Mouse (Mus musculus) heart, postnatal 0 days (tissue): Measurements from ENCODE around the gene Ric3. TPM values are rescaled to one million over a fixed set of nuclear protein-coding genes. Genes with fewer than 3 reads are reported as not detected.
"Not testable (repeated sequence)": the region's sequence is repeated elsewhere in the genome, so short reads cannot be mapped to it uniquely, and the experiment has no call there.

Experiments
- ATAC-seq: fragments of 200-750 bp; cut with Nextera tagmentation; 2 replicates; pipeline ENCODE4 v1.8.0; 2017; ENCODE audit warnings: low read depth, moderate number of reproducible peaks, moderate library complexity; ENCODE audit not compliant: insufficient read depth
- DNase-seq: peaks from one replicate; pipeline ENCODE4 v3.0.0-alpha.2; 2016; ENCODE audit warnings: low spot score
- H3K27ac ChIP-seq: fragments of 300-500 bp; sonication (generic); 2 replicates; pipeline ENCODE4 v1.5.1; 2014; ENCODE audit warnings: low read depth, mild to moderate bottlenecking
- H3K27me3 ChIP-seq: fragments of 300-500 bp; sonication (generic); 2 replicates; pipeline ENCODE4 v1.6.1; 2014; ENCODE audit warnings: low read length, mixed read lengths; ENCODE audit not compliant: control insufficient read depth, insufficient read depth
- H3K36me3 ChIP-seq: fragments of 300-500 bp; sonication (generic); replicated peaks from 2 replicates; pipeline ENCODE4 v1.6.1; 2014; ENCODE audit warnings: low read length, mixed read lengths; ENCODE audit not compliant: control insufficient read depth, insufficient read depth
- H3K4me1 ChIP-seq: fragments of 300-500 bp; sonication (generic); 2 replicates; pipeline ENCODE4 v1.6.1; 2014; ENCODE audit warnings: antibody characterized with exemption; ENCODE audit not compliant: control insufficient read depth, insufficient read depth
- H3K4me2 ChIP-seq: fragments of 300-500 bp; sonication (generic); 2 replicates; pipeline ENCODE4 v1.6.1; 2014; ENCODE audit warnings: low read depth, mild to moderate bottlenecking, low read length, moderate library complexity
- H3K4me3 ChIP-seq: fragments of 300-500 bp; sonication (generic); 2 replicates; pipeline ENCODE4 v1.5.1; 2014; ENCODE audit warnings: low read depth, low read length
- H3K9ac ChIP-seq: fragments of 300-500 bp; sonication (generic); replicated peaks from 2 replicates; pipeline ENCODE4 v1.6.1; 2014; ENCODE audit warnings: low read depth, low read length, mixed read lengths
- H3K9me3 ChIP-seq: fragments of 300-500 bp; sonication (generic); replicated peaks from 2 replicates; pipeline ENCODE4 v1.6.1; 2016; ENCODE audit warnings: low read length; ENCODE audit not compliant: control insufficient read depth
- CTCF ChIP-seq: IDR thresholded peaks from 2 replicates; pipeline ENCODE4 v1.5.1; 2016; ENCODE audit warnings: antibody characterized with exemption, control low read depth, low read depth
- EP300 ChIP-seq: IDR thresholded peaks from 2 replicates; pipeline ENCODE4 v1.6.1; 2016; ENCODE audit warnings: antibody characterized with exemption, low read depth
- WGBS: fragments of 180-500 bp; shearing (Covaris S2); extraction: QIAGEN DNeasy Blood & Tissue Kit; methylation state at CpG from one replicate; pipeline ENCODE4 v1.1.7; 2014; 5-methylcytosine and 5-hydroxymethylcytosine counted together
- polyA plus RNA-seq: library from polyadenylated mRNA; unstranded; fragments of >200 nt; fragmentation: Nextera tagmentation; extraction: Ambion mirVana; gene quantifications from 2 replicates; pipeline ENCODE4 v1.2.1, GENCODE M21; 2015
- total RNA-seq: library from RNA; depleted of rRNA; stranded (reverse); fragments of >200 nt; gene quantifications from 2 replicates; pipeline ENCODE4 v1.2.3, GENCODE M21; 2014; ENCODE audit warnings: low replicate concordance; rRNA removed

Ric3 gene
- total RNA-seq (0.42 and 0.54 TPM in 2 replicates), polyA plus RNA-seq (0.38 and 0.58 TPM in 2 replicates)

DNA sequence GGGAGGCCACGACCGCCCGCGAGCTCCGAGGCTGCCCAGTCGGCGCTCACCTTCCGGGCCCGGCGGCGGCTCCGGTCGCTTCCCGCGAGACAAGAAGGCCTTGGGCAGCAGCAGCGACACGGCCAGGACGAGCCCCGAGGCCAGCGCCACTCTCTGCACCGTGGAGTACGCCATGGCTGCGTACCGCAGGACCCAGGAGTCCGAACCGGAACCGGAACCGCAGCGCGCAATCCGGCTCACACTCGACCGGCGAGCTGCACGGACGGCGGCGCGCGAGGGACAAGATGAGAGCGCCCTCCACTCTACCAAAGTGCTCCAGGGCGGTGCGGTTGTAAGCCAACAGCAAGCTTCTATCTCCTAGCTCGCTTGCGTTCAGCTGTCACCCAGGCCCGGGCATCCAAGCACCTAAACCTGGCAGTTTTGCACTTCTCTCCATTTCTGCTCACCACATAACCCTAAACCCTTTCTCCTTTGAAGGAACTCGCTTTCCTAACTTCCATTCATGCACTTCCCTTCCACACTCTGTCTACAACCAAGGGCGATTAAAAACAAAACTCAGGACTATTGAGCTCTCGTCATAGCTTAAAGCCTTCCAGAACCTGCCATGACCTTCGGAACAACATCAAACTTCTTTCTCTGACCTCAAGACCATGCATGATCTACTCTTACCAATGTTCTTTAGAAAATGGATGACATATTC lies at the start of gene Ric3:
TSS of gene Ric3 (minus strand) at position 219 of the 700 bp plus-strand sequence.
- WGBS: 4% methylated on average over 50 of the region's 50 CpGs
- H3K9ac ChIP-seq: no peak within 1 kb of the TSS
- H3K9me3 ChIP-seq: no peaks in the 10 kb centered on the region
- H3K4me3 ChIP-seq: peak within 1 kb of the TSS; percentile 23
- ATAC-seq (no peak), DNase-seq (no peak)
- no peak within 1 kb of the TSS for H3K27ac ChIP-seq
- H3K4me1 ChIP-seq: no peaks in the 10 kb centered on the region
- no peak for TF ChIP-seq EP300
- no peak for TF ChIP-seq CTCF
- H3K4me2 ChIP-seq: peak within 1 kb of the TSS; percentile 45
- H3K27me3 ChIP-seq: peaks cover 10% of the 10 kb centered on the region
- no peaks in the 10 kb centered on the region for H3K36me3 ChIP-seq

DNA sequence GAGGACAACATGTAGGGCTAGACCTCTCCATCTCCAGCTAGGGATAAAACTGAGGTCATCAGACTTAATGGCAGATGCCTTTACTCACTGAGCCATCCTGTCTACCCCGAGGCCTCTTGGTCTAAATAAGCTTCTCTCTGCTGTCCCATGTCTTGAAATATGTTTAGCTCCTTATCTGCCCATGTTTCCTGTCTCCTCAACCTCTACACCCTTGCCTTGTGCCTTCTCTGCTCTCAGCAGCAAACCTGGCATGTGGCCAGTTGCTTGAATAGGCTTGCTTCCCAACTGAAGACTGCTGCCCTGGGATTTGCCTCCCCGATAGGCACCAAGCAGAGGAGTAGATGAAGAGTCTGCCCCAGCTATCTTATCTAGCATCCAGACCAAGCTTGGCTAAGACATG lies 48.4 kb upstream of the Ric3 start:
- H3K4me3 ChIP-seq: no peak overlapping the region
- no peak for ATAC-seq
- no peak for DNase-seq
- no peaks in the 10 kb centered on the region for H3K9me3 ChIP-seq
- no peaks in the 10 kb centered on the region for H3K36me3 ChIP-seq
- no peak overlapping the region for H3K4me2 ChIP-seq
- H3K27ac ChIP-seq: no peak overlapping the region
- no peaks in the 10 kb centered on the region for H3K27me3 ChIP-seq
- WGBS: 45% methylated on average over 2 of the region's 2 CpGs
- TF ChIP-seq EP300 (no peak), CTCF (no peak)
- no peak overlapping the region for H3K9ac ChIP-seq
- H3K4me1 ChIP-seq: no peaks in the 10 kb centered on the region

DNA sequence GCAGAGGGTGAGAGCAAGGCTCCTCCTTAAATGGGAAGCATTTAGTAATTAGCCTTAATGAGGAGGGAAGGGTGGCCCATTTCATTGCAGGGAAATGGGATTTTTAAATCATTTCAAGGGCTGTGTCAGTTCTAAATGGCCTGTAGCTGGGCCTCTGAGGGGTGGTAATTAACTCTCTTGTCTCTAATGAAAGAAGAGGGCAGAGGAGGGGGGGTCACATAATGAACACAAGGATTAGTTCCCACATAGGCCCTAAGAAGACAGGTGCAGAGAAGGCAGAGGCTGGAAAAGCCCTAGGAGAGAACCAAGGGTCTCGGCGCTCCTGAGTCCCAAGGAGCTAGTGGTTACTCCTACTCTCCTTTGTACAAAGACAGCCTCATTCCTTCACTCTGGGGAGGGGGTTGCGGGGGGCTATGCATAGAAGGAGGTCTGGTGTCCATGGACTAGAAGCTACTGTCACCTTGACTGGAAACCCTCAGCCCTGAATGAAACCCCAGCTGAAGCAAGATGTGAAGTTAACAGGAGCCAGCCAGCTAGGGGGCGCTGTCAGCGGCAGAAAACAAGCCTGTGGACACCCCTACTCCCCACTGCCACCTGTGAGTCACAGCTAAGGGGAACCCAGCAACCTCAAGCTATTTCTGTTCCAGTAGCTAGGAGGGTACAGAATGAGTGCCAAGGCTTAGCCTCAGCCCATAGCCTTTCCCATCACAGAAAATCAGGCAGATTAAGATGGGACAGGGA lies 47.0 kb upstream of the Ric3 start:
- Histone ChIP-seq H3K9me3 (no peaks in the 10 kb centered on the region), H3K4me3 (no peak overlapping the region), H3K4me2 (no peak overlapping the region), H3K27me3 (no peaks in the 10 kb centered on the region), H3K9ac (no peak overlapping the region), H3K27ac (no peak overlapping the region), H3K4me1 (no peaks in the 10 kb centered on the region), H3K36me3 (no peaks in the 10 kb centered on the region)
- 62% methylated on average over 5 of the region's 5 CpGs for WGBS
- TF ChIP-seq CTCF: no peak
- TF ChIP-seq EP300: no peak
- DNase-seq: no peak
- ATAC-seq: no peak

DNA sequence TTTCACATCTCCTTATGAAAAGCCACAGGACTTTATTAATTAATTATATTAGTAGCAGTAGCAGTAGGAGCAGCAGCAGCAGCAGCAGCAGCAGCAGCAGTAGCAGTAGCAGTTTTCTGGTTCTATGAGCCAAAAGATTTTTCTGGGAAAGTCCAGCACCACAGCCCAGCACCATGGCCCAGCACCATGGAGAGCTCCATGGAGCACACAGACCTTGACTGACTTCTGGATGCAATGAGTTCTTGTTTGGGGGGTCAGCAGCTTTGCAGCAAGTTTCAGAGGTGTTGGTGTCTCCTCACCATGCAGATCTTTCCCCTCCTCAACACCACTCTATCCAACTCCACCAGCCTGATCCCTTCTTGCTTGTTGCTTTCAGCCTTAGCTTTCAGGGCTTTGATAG lies 46.3 kb upstream of the Ric3 start:
- Histone ChIP-seq H3K36me3 (no peaks in the 10 kb centered on the region), H3K27ac (no peak overlapping the region), H3K9ac (no peak overlapping the region), H3K9me3 (no peaks in the 10 kb centered on the region), H3K4me2 (no peak overlapping the region), H3K4me3 (no peak overlapping the region), H3K27me3 (no peaks in the 10 kb centered on the region), H3K4me1 (no peaks in the 10 kb centered on the region)
- no peak for ATAC-seq
- TF ChIP-seq EP300: no peak
- TF ChIP-seq CTCF: no peak
- no peak for DNase-seq

DNA sequence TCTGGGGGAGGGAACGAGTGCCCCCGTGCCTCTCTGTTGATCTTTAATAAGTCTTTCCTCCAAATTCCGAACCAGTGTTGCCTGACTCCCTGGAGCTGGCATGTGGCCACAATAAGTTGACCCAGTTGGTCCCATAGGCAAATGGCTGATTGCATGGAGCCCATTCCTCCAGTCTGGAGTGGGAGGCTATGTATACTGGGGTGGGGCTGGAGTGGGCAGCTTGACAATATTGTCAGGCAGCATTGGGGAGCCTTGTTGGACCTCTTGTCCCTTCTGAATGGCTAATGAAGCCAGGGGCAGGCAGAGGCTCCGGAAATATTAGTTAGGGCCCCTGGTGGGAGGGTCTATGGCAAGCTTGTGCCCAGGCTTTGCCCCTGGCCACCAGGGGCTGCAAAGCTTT lies 32.8 kb upstream of the Ric3 start:
- Histone ChIP-seq H3K4me2 (no peak overlapping the region), H3K27ac (no peak overlapping the region)
- 64% methylated on average over 4 of the region's 4 CpGs for WGBS

DNA sequence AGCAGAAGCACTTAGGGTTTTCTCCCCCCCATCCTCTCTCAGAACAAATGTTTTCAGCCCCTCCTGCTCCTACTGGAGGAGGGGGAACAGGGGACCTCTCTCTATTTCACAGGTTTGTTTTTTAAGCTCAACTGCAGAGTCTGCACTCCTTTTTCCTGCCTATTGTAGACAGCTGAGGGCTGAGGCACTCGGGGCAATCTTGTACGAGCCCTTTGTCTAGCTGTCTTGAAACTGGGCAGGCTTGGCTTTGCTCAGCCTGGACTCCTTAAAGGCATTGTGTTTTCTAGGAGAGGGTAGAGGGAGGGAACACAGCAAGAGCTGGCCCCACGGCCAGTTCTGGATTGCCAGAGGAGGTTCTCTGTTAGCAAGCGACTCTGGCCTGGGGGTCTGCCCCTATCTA lies 32.4 kb upstream of the Ric3 start:
- not testable (repeated sequence) for H3K4me2 ChIP-seq, H3K4me1 ChIP-seq, H3K27ac ChIP-seq, DNase-seq, H3K9me3 ChIP-seq, H3K36me3 ChIP-seq, H3K9ac ChIP-seq, ATAC-seq, H3K4me3 ChIP-seq, H3K27me3 ChIP-seq
- no CpG with 5 or more reads among the region's 4 CpGs for WGBS

More for the DNA sequence above, 32.8 kb upstream of the Ric3 start:
- no peaks in the 10 kb centered on the region for H3K36me3 ChIP-seq
- H3K4me3 ChIP-seq: no peak overlapping the region
- H3K27me3 ChIP-seq: no peaks in the 10 kb centered on the region
- ATAC-seq (no peak), DNase-seq (no peak)
- no peak overlapping the region for H3K9ac ChIP-seq
- no peak for TF ChIP-seq EP300
- TF ChIP-seq CTCF: no peak
- H3K4me1 ChIP-seq: no peaks in the 10 kb centered on the region
- H3K9me3 ChIP-seq: no peaks in the 10 kb centered on the region
